Mouse (Mus musculus) intestine, embryonic 15.5 days (tissue): Measurements from ENCODE around the gene Tbx15. TPM values are rescaled to one million over a fixed set of nuclear protein-coding genes. Genes with fewer than 3 reads are reported as not detected.

ENCODE experiments used
- ATAC-seq: fragments of 200-750 bp; cut with Nextera tagmentation; 2 replicates; pipeline ENCODE4 v1.8.0; 2017; ENCODE audit warnings: moderate TSS enrichment, moderate library complexity
- H3K27ac ChIP-seq: fragments of 300-500 bp; sonication (generic); 2 replicates; pipeline ENCODE4 v1.5.1; 2015; ENCODE audit warnings: mild to moderate bottlenecking, inconsistent platforms
- H3K27me3 ChIP-seq: fragments of 300-500 bp; sonication (generic); replicated peaks from 2 replicates; pipeline ENCODE4 v1.6.1; 2015; ENCODE audit warnings: inconsistent platforms
- H3K36me3 ChIP-seq: fragments of 300-500 bp; sonication (generic); 2 replicates; pipeline ENCODE4 v1.6.1; 2015; ENCODE audit warnings: inconsistent platforms
- H3K4me1 ChIP-seq: fragments of 300-500 bp; sonication (generic); replicated peaks from 2 replicates; pipeline ENCODE4 v1.6.1; 2015; ENCODE audit warnings: inconsistent platforms
- H3K4me2 ChIP-seq: fragments of 300-500 bp; sonication (generic); replicated peaks from 2 replicates; pipeline ENCODE4 v1.6.1; 2015; ENCODE audit warnings: mild to moderate bottlenecking, inconsistent platforms
- H3K4me3 ChIP-seq: fragments of 300-500 bp; sonication (generic); replicated peaks from 2 replicates; pipeline ENCODE4 v1.5.1; 2015; ENCODE audit warnings: inconsistent platforms
- H3K9ac ChIP-seq: fragments of 300-500 bp; sonication (generic); 2 replicates; pipeline ENCODE4 v1.6.1; 2015; ENCODE audit warnings: inconsistent platforms
- H3K9me3 ChIP-seq: fragments of 300-500 bp; sonication (generic); 2 replicates; pipeline ENCODE4 v1.6.1; 2016; ENCODE audit warnings: inconsistent platforms
- WGBS: fragments of 180-500 bp; shearing (Covaris S2); methylation state at CpG from one replicate; pipeline ENCODE4 v1.1.7; 2015; 5-methylcytosine and 5-hydroxymethylcytosine counted together
- polyA plus RNA-seq: library from polyadenylated mRNA; unstranded; fragments of >200 nt; fragmentation: Nextera tagmentation; extraction: Ambion mirVana; gene quantifications from 2 replicates; pipeline ENCODE4 v1.2.1, GENCODE M21; 2015

Gene Tbx15
- 0.04 TPM in 2 replicates for polyA plus RNA-seq

DNA sequence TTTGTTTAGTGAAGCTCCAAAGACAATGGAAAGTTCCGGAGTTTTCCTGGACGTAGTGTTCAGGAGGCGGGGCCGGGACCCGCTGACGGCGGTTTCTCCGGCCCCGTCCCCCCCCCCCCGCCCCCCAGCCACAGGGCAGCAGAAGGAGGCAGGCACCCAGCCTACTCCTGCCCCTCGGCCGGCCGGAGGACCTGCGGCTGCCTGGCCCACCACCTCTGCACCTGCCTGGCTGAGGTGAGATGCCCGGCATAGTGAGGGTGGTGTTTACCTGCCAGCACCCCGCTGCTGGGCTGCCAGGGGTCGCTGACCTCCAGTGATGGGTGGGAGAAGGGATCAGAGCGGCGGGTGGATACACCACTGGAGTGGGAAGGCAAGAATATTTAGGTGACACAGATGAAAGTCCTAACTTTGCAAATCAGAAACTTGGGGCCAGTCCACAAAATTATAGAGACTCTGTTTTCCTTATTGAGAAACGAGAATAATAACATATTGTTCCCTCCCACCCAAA, at the start of gene Tbx15:
Gene Tbx15 (plus strand): TSS at position 169 of the 508 bp plus-strand sequence.
- H3K4me3 ChIP-seq, result 0 out of 2 replicates have a peak within 1 kb of the TSS, but pooled peaks have one; percentile 1
- no peak within 1 kb of the TSS for H3K9ac ChIP-seq
- ATAC-seq, result no peak
- no peak within 1 kb of the TSS for H3K27ac ChIP-seq
- H3K4me2 ChIP-seq, result peak within 1 kb of the TSS; percentile 11; the same call in 1 of the 2 replicates
- no peaks in the 10 kb centered on the region for H3K36me3 ChIP-seq
- no peaks in the 10 kb centered on the region for H3K9me3 ChIP-seq
- under 1% methylated on average over 20 of the region's 20 CpGs for WGBS
- H3K4me1 ChIP-seq, result peaks cover 7% of the 10 kb centered on the region
- peaks cover 91% of the 10 kb centered on the region for H3K27me3 ChIP-seq

DNA sequence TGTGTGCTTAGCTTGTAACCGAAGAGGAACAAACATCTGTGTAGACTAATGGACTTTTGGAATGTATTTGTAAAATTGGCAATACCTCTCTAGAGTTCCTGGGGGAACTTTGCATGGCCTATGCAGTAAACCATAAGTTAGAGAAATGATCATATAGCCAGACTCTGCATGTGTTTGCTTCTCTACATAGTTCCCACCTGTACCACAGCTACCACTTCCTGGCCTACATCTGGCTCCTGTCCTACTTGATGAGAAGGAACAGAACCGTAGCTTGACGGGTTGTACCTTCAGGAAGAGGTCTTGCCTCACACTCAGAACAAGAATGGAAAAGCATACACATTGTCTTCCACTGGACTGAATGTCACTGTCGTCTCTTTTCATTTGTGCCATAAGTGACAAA, 46.6 kb upstream of the Tbx15 start:
- H3K27ac ChIP-seq, result no peak overlapping the region
- no peak for ATAC-seq
- H3K4me2 ChIP-seq, result no peak overlapping the region
- no peaks in the 10 kb centered on the region for H3K4me1 ChIP-seq
- H3K9ac ChIP-seq, result no peak overlapping the region
- H3K9me3 ChIP-seq, result no peaks in the 10 kb centered on the region
- H3K27me3 ChIP-seq, result no peaks in the 10 kb centered on the region
- H3K4me3 ChIP-seq, result no peak overlapping the region
- WGBS, result 72% methylated on average over 4 of the region's 4 CpGs
- H3K36me3 ChIP-seq, result no peaks in the 10 kb centered on the region

DNA sequence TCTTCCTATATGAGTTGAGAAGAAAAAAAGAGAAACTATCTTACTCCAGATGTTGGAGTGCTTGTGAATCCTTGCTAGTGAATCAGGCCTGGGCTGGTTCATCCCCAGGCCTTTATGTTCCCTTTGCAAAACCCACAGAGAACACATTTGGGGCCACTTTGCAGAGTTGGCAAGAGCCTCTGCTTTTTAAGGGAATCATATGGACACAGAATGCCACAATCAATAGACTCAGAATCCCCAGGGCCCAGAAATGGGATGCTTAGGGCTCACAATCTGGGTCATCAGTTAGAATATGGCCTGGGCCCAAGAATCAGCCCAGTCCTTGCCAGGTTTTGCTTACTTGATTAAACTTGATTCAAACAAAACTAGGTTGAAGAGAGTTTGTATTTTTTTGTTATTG, 36.9 kb upstream of the Tbx15 start:
- Histone ChIP-seq H3K4me3 (no peak overlapping the region), H3K27me3 (no peaks in the 10 kb centered on the region), H3K4me1 (no peaks in the 10 kb centered on the region), H3K27ac (no peak overlapping the region), H3K9me3 (no peaks in the 10 kb centered on the region), H3K9ac (no peak overlapping the region), H3K36me3 (no peaks in the 10 kb centered on the region), H3K4me2 (no peak overlapping the region)
- ATAC-seq, result no peak

DNA sequence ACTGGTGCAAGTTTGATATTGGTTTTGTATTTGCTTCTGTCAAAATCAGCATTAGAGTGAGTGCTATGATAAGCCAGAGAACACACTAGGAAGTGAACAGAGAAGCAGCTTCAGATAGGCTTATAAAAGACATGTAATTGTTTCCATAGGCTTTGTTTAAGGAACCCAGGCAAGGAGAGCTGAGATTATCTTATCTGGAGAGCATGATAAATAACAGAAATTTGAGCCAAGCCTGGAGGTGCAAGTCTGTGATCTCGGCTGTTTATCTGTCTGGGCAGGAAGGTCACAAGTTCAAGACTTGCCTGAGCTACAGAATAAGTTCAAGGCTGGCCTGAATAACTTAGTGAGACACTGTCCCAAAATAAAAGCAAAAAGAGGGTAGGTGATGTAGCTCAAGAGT, 31.8 kb upstream of the Tbx15 start:
- ATAC-seq, result no peak
- Histone ChIP-seq H3K36me3 (no peaks in the 10 kb centered on the region), H3K27me3 (no peaks in the 10 kb centered on the region), H3K27ac (no peak overlapping the region), H3K9me3 (no peaks in the 10 kb centered on the region), H3K9ac (no peak overlapping the region), H3K4me2 (no peak overlapping the region), H3K4me1 (no peaks in the 10 kb centered on the region), H3K4me3 (no peak overlapping the region)
- 27% methylated on average over 1 of the region's 1 CpGs for WGBS

DNA sequence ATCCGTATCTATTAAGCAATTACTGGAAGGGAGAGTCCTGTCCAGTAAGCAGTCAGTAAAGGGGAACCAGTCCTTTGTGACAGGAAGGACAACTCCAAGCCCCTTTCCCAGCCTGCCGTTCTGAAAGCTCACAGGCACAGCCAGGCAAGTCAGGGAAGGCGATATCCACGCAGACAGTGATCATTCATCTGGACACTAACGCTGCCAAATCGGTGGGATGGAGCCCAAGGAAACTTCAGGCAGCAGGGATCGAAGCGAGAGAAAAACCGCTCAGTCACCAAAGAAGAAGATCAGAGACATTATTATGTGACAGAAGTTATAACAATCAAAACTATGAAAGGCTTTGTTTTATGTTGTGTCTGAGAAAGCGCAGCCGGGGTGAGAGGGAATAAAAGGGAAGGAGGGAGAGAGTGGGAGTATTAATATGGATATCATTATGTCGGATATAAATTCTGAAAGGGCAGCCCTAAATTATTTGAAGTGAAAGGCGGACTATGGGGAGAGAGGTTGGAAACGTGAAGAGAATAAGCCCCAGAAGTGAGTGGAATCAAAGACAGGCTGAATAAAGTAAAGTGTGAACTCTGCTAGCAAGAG, 29.0 kb upstream of the Tbx15 start:
- no peak overlapping the region for H3K27ac ChIP-seq
- no peaks in the 10 kb centered on the region for H3K36me3 ChIP-seq
- H3K27me3 ChIP-seq, result no peaks in the 10 kb centered on the region
- H3K9ac ChIP-seq, result no peak overlapping the region
- no peak for ATAC-seq
- no peak overlapping the region for H3K4me3 ChIP-seq
- WGBS, result 43% methylated on average over 14 of the region's 14 CpGs
- no peaks in the 10 kb centered on the region for H3K4me1 ChIP-seq
- H3K9me3 ChIP-seq, result no peaks in the 10 kb centered on the region
- no peak overlapping the region for H3K4me2 ChIP-seq

DNA sequence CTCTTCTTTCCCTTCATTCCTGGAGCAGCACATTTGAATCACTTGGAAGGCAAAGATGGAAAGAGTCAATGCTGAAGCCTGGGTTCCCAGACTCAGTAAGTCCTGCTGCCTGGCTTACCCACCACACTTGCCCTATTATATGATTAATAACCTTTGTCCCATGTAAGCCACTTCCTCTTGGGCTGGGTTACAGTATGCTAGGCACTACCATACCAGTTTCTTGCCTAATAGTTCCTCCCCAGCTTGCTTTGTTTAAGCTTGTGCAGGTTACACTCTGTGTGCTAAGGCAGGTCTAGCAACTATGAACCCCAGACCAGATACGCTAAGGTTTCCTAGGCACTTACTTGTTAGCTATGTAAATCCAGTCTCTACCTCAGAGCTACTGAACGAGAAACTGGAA, 12.4 kb upstream of the Tbx15 start:
- H3K9ac ChIP-seq, result no peak overlapping the region
- 70% methylated on average over 2 of the region's 2 CpGs for WGBS
- no peak overlapping the region for H3K4me3 ChIP-seq
- no peaks in the 10 kb centered on the region; the same call in 1 of the 2 replicates for H3K27me3 ChIP-seq
- H3K9me3 ChIP-seq, result no peaks in the 10 kb centered on the region
- H3K4me1 ChIP-seq, result no peaks in the 10 kb centered on the region
- H3K27ac ChIP-seq, result no peak overlapping the region
- peak; percentile 63 for ATAC-seq
- no peak overlapping the region for H3K4me2 ChIP-seq
- H3K36me3 ChIP-seq, result no peaks in the 10 kb centered on the region

DNA sequence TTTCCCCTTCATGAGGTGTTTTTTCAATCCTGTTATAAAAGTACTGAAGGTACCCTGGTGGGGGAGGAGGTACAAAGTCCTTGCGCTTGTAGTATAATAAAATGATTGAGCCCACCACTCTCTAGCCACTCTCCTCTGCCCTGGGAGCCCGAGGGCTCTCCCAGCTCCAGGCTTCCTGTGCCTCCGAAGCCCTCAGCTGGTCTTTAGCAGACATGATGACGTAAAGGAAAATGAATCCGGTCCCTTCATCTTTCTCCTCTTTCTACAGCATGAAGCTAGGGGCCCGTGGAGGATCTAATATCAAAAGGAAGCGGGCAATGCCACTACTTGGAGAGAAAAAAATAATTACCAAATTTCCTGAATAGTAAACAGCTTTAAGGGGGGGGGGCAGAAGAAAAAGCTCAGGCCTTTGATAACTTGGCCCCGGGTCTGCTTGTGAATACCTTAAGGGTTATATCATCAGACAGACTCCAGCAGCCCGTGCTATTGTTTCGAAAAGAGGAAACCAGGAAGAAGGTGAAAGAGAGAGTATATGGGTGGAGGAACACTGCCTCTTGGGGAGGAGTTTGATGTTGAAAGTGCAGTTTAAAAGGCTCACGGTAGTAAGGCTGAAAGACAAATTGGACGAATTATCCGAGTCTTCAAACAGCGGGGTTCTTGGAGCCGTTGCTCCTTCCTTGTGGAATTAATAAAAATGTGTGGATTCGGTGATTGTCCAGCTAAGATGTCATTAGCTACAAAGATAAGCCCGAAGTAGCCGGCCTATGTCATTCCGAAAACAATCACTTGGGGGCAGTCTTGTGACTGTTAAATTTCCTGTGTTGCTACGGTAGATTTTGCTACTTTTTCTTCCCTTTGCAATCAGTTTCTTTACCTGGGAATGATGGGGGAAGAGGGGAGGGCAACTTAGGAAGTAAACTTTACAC, 6.5 kb upstream of the Tbx15 start:
- no peak overlapping the region for H3K27ac ChIP-seq
- H3K4me2 ChIP-seq, result peak overlapping the region; percentile 46
- no peak overlapping the region for H3K9ac ChIP-seq
- peak; percentile 47 for ATAC-seq
- peak overlapping the region; percentile 18 for H3K4me3 ChIP-seq
- H3K9me3 ChIP-seq, result no peaks in the 10 kb centered on the region
- H3K4me1 ChIP-seq, result 0 out of 2 replicates have a peak, but pooled peaks cover 3% of the 10 kb centered on the region
- 6% methylated on average over 20 of the region's 20 CpGs for whole genome bisulfite sequencing
- H3K36me3 ChIP-seq, result no peaks in the 10 kb centered on the region
- H3K27me3 ChIP-seq, result peaks cover 45% of the 10 kb centered on the region

DNA sequence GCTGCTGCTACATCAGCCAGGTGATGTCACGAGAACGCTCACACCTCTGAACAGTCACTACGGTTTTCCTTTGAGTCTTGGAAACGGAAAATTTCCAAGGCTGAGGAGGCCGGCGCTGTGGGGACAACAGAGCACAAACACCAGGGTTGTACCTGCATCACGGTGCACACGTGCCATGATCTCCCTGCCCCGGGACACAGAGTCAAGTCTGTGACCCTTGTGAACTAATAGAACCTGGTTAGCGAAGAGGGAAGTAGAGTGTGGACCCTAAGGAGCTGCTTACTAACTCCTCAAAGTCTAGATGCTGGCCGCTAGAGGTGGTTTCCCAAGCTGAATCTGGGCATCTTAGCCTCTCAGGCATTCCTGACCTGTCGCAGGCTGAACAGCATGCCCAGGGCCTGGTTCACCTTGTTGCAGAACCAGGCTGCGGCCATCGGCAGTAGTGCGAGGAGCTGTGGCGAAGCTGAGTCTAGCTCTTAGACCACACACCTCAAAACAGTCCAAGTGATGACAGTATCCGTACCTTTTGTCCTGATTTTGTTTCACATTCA, 5.8 kb upstream of the Tbx15 start:
- ATAC-seq, result peak; percentile 36; the same call in 1 of the 2 replicates
- Histone ChIP-seq H3K4me1 (0 out of 2 replicates have a peak, but pooled peaks cover 3% of the 10 kb centered on the region), H3K4me3 (peak overlapping the region; percentile 18), H3K27ac (no peak overlapping the region), H3K9ac (no peak overlapping the region), H3K4me2 (peak overlapping the region; percentile 46), H3K36me3 (no peaks in the 10 kb centered on the region), H3K27me3 (peaks cover 52% of the 10 kb centered on the region), H3K9me3 (no peaks in the 10 kb centered on the region)
- 6% methylated on average over 17 of the region's 17 CpGs for WGBS

DNA sequence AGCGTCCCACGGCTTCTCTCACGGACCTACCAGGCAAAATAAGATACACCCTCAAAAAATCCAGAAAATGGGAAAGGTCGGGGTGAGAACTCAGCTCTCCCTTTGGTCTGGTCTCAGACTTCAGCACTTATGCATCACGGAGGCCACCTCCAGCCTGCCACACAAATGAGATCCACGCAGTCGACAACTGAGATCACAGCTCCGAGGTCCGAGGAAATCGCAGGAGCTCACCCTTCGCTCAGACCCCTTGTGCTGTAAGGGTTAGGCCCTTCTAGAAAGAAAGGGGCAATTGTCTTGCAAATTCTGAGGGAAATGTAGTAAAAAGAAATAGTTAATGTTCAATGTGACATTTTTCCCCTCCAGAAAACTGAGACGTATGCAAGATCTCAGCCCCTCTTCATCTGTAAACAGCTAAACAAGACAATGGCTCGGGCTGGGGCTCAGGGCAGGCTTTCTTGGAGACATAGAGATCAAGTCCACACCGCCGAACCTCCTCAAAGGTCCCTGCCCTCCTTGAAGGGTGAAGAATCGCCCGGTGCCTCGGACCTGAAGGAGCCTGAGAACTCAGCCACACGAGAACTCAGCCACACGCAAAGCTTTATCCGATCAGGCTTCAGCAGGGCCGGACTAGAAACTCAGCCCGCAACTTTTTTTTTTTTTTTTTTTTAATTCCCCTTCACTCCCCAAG, 4.9 kb upstream of the Tbx15 start:
- Histone ChIP-seq H3K9ac (no peak overlapping the region), H3K9me3 (no peaks in the 10 kb centered on the region), H3K4me1 (0 out of 2 replicates have a peak, but pooled peaks cover 3% of the 10 kb centered on the region), H3K27ac (no peak overlapping the region), H3K4me3 (no peak overlapping the region), H3K36me3 (no peaks in the 10 kb centered on the region), H3K27me3 (peaks cover 60% of the 10 kb centered on the region), H3K4me2 (no peak overlapping the region)
- ATAC-seq, result no peak
- 2% methylated on average over 23 of the region's 23 CpGs for WGBS

DNA sequence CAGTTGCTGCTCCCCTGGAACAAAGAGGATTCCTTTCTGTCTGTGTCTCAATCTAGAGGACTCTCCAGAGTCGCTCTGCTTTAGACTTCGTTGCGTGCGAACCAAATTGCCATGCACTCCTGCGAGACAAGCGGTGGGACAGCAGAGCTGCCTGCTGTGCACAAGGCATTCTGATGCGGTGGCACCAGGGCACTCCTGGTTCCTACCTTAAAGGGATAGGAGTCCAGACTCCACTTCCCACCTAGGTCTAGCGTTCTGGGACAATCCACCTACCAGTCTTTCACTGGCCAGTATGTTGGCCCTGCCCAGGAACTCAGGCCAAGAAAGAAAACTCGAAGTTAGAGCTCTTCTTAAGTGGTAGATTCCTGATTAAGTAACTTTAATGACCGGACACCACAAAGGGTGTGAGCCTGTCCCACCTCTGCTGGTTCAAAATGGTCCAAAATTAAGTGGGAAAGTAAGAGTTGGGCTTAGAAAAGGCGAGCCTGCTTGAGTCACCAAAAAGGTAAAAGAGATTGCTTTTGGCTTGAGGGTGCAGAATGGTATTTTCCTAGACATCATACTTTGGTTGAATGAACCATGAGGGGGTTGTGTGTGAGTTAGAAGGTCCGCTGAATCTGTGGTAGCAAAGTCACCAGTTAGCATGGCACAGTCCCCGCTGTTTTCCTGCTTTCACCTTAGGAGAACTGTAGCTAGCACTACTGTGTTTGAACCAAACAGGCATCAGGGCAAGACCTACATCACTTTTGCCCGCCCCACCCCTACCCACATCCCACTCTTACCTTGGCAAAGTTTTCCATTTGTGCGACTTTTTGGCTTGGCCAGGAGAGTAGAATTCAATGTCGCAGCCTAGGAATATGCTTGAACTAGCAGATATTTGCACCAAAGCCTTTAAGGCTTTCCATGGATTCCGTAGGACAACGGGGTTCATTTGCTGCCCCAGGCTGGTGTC, 4.1 kb upstream of the Tbx15 start:
- peaks cover 68% of the 10 kb centered on the region for H3K27me3 ChIP-seq
- H3K4me2 ChIP-seq, result no peak overlapping the region
- H3K4me1 ChIP-seq, result peaks cover 8% of the 10 kb centered on the region; the same call in 1 of the 2 replicates
- H3K9me3 ChIP-seq, result no peaks in the 10 kb centered on the region
- no peak overlapping the region for H3K4me3 ChIP-seq
- WGBS, result 5% methylated on average over 18 of the region's 18 CpGs
- no peaks in the 10 kb centered on the region for H3K36me3 ChIP-seq
- no peak overlapping the region for H3K27ac ChIP-seq
- ATAC-seq, result no peak
- no peak overlapping the region for H3K9ac ChIP-seq

DNA sequence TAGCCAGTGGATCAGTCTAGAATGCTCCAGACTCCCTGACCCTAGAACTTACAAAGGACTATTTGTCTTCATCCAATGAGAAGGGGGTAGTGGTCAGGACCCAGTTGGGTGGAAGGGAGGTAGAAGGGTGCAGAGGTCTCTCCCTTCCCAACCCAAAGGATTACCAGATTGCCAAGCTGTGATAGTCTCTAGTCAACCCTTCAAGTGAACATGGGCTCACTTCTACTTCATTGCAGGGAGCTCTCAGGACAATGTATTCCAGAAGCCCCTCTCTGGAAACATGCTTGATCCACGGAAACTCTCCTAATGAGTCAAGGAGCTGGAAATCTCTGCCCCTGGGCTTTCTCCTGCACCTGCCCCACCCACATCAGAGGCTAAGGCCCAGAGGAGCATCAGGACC, 1.5 kb upstream of the Tbx15 start:
- H3K4me2 ChIP-seq, result no peak overlapping the region
- no peak overlapping the region for H3K27ac ChIP-seq
- WGBS, result 4% methylated on average over 1 of the region's 1 CpGs
- no peak for ATAC-seq
- no peaks in the 10 kb centered on the region for H3K9me3 ChIP-seq
- H3K9ac ChIP-seq, result no peak overlapping the region
- H3K4me3 ChIP-seq, result no peak overlapping the region
- no peaks in the 10 kb centered on the region for H3K36me3 ChIP-seq
- H3K27me3 ChIP-seq, result peaks cover 88% of the 10 kb centered on the region
- peaks cover 10% of the 10 kb centered on the region for H3K4me1 ChIP-seq
